Mouse (Mus musculus): ENCODE results near the gene Fgd5.

- TF ChIP-seq POLR2A (IDR thresholded peaks at IDR 0.05; ENCODE audit: insufficient read length, low read depth) (no peak), USF1 (IDR thresholded peaks at IDR 0.05; ENCODE audit: low read depth) (no peak), MAX (IDR thresholded peaks at IDR 0.05; ENCODE audit: low read depth) (no peak), CEBPB (IDR thresholded peaks at IDR 0.05; ENCODE audit: insufficient read depth, poor library complexity, severe bottlenecking) (no peak)
These were observed 38.1 kb downstream of the Fgd5 start for GRCm38 (mm10) chr6:92016738-92017137.
